Mouse (Mus musculus) midbrain, postnatal 0 days (tissue): Measurements from ENCODE around the gene Naa80. TPM values are rescaled to one million over a fixed set of nuclear protein-coding genes. Genes with fewer than 3 reads are reported as not detected.
"Not testable (repeated sequence)": the region's sequence is repeated elsewhere in the genome, so short reads cannot be mapped to it uniquely, and the experiment has no call there.

Source experiments
- ATAC-seq: fragments of 200-750 bp; cut with Nextera tagmentation; 2 replicates; pipeline ENCODE4 v1.8.0; 2017; ENCODE audit warnings: moderate number of reproducible peaks, mild to moderate bottlenecking, moderate TSS enrichment, moderate library complexity; ENCODE audit not compliant: low FRiP score
- DNase-seq: peaks from one replicate; pipeline ENCODE4 v3.0.0-alpha.2; 2015; ENCODE audit warnings: low spot score
- H3K27ac ChIP-seq: fragments of 300-500 bp; sonication (generic); 2 replicates; pipeline ENCODE4 v1.5.1; 2014; ENCODE audit warnings: low read depth, mild to moderate bottlenecking, low read length, mixed read lengths
- H3K27me3 ChIP-seq: fragments of 300-500 bp; sonication (generic); 2 replicates; pipeline ENCODE4 v1.6.1; 2014; ENCODE audit warnings: low read length, control low read depth, mixed read lengths; ENCODE audit not compliant: insufficient read depth
- H3K36me3 ChIP-seq: fragments of 300-500 bp; sonication (generic); 2 replicates; pipeline ENCODE4 v1.6.1; 2014; ENCODE audit warnings: low read length, control low read depth, mixed read lengths; ENCODE audit not compliant: insufficient read depth
- H3K4me1 ChIP-seq: fragments of 300-500 bp; sonication (generic); 2 replicates; pipeline ENCODE4 v1.6.1; 2014; ENCODE audit warnings: mild to moderate bottlenecking, control low read depth, antibody characterized with exemption, low read length, mixed read lengths; ENCODE audit not compliant: insufficient read depth
- H3K4me2 ChIP-seq: fragments of 300-500 bp; sonication (generic); 2 replicates; pipeline ENCODE4 v1.6.1; 2014; ENCODE audit warnings: low read depth, mild to moderate bottlenecking, low read length, mixed read lengths; ENCODE audit not compliant: poor library complexity, severe bottlenecking
- H3K4me3 ChIP-seq: fragments of 300-500 bp; sonication (generic); 2 replicates; pipeline ENCODE4 v1.5.1; 2014; ENCODE audit warnings: low read depth, mild to moderate bottlenecking, low read length, moderate library complexity
- H3K9ac ChIP-seq: fragments of 300-500 bp; sonication (generic); replicated peaks from 2 replicates; pipeline ENCODE4 v1.6.1; 2014; ENCODE audit warnings: mild to moderate bottlenecking, low read length, moderate library complexity, mixed read lengths; ENCODE audit not compliant: poor library complexity, severe bottlenecking
- H3K9me3 ChIP-seq: fragments of 300-500 bp; sonication (generic); 2 replicates; pipeline ENCODE4 v1.6.1; 2016; ENCODE audit warnings: low read length, control low read depth
- CTCF ChIP-seq: IDR thresholded peaks from 2 replicates; pipeline ENCODE4 v1.5.1; 2016; ENCODE audit warnings: antibody characterized with exemption, mild to moderate bottlenecking
- WGBS: fragments of 180-500 bp; shearing (Covaris S2); extraction: QIAGEN DNeasy Blood & Tissue Kit; methylation state at CpG from one replicate; pipeline ENCODE4 v1.1.7; 2014; 5-methylcytosine and 5-hydroxymethylcytosine counted together
- polyA plus RNA-seq: library from polyadenylated mRNA; unstranded; fragments of >200 nt; fragmentation: Nextera tagmentation; extraction: Ambion mirVana; gene quantifications from 2 replicates; pipeline ENCODE4 v1.2.1, GENCODE M21; 2015
- total RNA-seq: library from RNA; depleted of rRNA; stranded (reverse); fragments of >200 nt; gene quantifications from 2 replicates; pipeline ENCODE4 v1.2.3, GENCODE M21; 2014

Naa80 gene
- total and polyA plus RNA-seq, 2 experiments from 2014 or later, result 20.4 to 35.4 TPM

GRCm38 (mm10) chr9:107572327-107572662 is 6.4 kb upstream of the Naa80 start:
- Histone ChIP-seq H3K4me1 (peaks cover 20% of the 10 kb centered on the region), H3K27me3 (no peaks in the 10 kb centered on the region), H3K36me3 (peaks cover 15% of the 10 kb centered on the region), H3K9ac (no peak overlapping the region), H3K4me3 (no peak overlapping the region), H3K9me3 (no peaks in the 10 kb centered on the region), H3K4me2 (no peak overlapping the region), H3K27ac (no peak overlapping the region)
- 100% methylated on average over 2 of the region's 2 CpGs for WGBS
- ATAC-seq (no peak), DNase-seq (no peak)
- no peak for TF ChIP-seq CTCF

- not testable (repeated sequence) for DNase-seq, H3K27ac ChIP-seq, H3K4me2 ChIP-seq, H3K9me3 ChIP-seq, ATAC-seq, H3K9ac ChIP-seq, H3K4me3 ChIP-seq, H3K27me3 ChIP-seq
- Histone ChIP-seq H3K4me1 (peaks cover 12% of the 10 kb centered on the region; the same call in 1 of the 2 replicates), H3K36me3 (peaks cover 15% of the 10 kb centered on the region)
- TF ChIP-seq CTCF, result 0 out of 2 replicates have a peak, but pooled peaks have one; percentile 11
- 84% methylated on average over 6 of the region's 6 CpGs for WGBS
These were observed 4.9 kb upstream of the Naa80 start for GRCm38 (mm10) chr9:107573774-107574173.

DNA sequence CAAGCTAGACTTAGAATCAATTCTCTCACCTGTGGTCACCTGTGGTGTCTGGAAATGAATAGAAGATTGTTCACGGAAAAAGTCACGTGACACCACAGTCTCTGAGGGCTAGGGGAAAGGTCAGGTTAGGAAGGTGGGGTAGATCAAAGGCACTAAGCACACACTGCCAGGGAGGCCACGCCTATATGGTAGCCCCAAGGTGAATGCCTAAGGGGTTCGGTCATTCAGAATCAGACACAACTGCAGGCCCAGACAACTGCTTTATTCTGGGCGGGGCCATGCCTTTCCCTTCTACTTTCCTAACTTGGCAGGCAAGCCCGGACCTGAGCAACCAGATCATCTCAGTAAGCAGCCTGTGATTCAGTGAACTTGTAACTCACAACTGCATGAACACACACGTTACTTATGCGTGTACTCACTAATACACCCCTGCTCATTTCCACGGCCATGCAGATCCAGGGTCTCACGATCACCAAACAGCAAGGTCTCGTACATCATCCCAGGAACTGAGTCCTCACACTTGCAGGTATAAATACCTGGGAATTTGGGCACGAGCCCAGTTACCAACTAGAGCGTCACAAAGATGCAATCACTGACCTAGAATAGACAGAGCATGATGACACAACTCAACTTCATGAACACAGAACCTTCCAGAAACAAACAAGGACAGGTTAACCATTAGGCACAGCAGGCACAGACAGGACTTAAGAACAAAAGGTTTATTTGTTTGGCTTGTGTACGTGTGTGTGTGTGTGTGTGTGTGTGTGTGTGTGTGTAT is 2.9 kb upstream of the Naa80 start:
- H3K9me3 ChIP-seq, result no peaks in the 10 kb centered on the region
- no peak for TF ChIP-seq CTCF
- 88% methylated on average over 14 of the region's 14 CpGs for WGBS
- no peak overlapping the region for H3K27ac ChIP-seq
- ATAC-seq (no peak), DNase-seq (no peak)
- no peak overlapping the region for H3K4me3 ChIP-seq
- H3K4me2 ChIP-seq, result no peak overlapping the region
- peaks cover 14% of the 10 kb centered on the region for H3K36me3 ChIP-seq
- H3K27me3 ChIP-seq, result no peaks in the 10 kb centered on the region
- no peak overlapping the region for H3K9ac ChIP-seq
- H3K4me1 ChIP-seq, result peaks cover 9% of the 10 kb centered on the region; the same call in 1 of the 2 replicates

- TF ChIP-seq CTCF, result no peak
- WGBS, result 24% methylated on average over 16 of the region's 16 CpGs
- Histone ChIP-seq H3K4me2 (peak within 1 kb of the TSS; percentile 29), H3K9ac (no peak within 1 kb of the TSS), H3K4me1 (0 out of 2 replicates have a peak, but pooled peaks cover 7% of the 10 kb centered on the region), H3K27ac (peak within 1 kb of the TSS; percentile 13), H3K4me3 (no peak within 1 kb of the TSS; the same call in 1 of the 2 replicates), H3K9me3 (no peaks in the 10 kb centered on the region), H3K27me3 (no peaks in the 10 kb centered on the region), H3K36me3 (peaks cover 7% of the 10 kb centered on the region)
- ATAC-seq (peak; percentile 64), DNase-seq (peak; percentile 79)
These were observed 2.2 kb upstream of the Naa80 start, which contains the start of gene Hyal1 for GRCm38 (mm10) chr9:107576357-107577107. TSS of gene Hyal1 (plus strand) at chr9:107576927.

DNA sequence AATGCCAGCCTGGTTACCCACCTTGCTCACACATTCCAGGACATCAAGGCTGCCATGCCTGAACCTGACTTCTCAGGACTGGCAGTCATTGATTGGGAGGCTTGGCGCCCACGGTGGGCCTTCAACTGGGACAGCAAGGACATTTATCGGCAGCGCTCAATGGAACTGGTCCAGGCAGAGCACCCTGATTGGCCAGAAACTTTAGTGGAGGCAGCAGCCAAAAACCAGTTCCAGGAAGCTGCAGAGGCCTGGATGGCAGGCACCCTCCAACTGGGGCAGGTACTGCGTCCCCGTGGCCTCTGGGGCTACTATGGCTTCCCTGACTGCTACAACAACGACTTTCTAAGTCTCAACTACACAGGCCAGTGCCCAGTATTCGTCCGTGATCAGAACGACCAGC is 816 bp upstream of the Naa80 start:
- Histone ChIP-seq H3K27me3 (no peaks in the 10 kb centered on the region), H3K4me2 (no peak overlapping the region), H3K4me3 (no peak overlapping the region), H3K36me3 (no peaks in the 10 kb centered on the region), H3K9ac (no peak overlapping the region), H3K27ac (no peak overlapping the region), H3K4me1 (0 out of 2 replicates have a peak, but pooled peaks cover 11% of the 10 kb centered on the region), H3K9me3 (no peaks in the 10 kb centered on the region)
- ATAC-seq, result no peak
- WGBS, result 92% methylated on average over 10 of the region's 10 CpGs
- TF ChIP-seq CTCF, result no peak
- no peak for DNase-seq
